Mouse (Mus musculus) liver, embryonic 16.5 days (tissue): Measurements from ENCODE around the gene Cox11. TPM values are rescaled to one million over a fixed set of nuclear protein-coding genes. Genes with fewer than 3 reads are reported as not detected.
A peak's percentile ranks its signal among the peaks of the same experiment; 100 is the strongest.

ENCODE experiments used
- ATAC-seq: fragments of 200-750 bp; cut with Nextera tagmentation; 2 replicates; pipeline ENCODE4 v1.8.0; 2017; ENCODE audit warnings: low read depth, mild to moderate bottlenecking, moderate number of reproducible peaks, moderate library complexity
- H3K27ac ChIP-seq: fragments of 300-500 bp; sonication (generic); 2 replicates; pipeline ENCODE4 v1.5.1; 2014; ENCODE audit warnings: mild to moderate bottlenecking, low read length
- H3K27me3 ChIP-seq: fragments of 300-500 bp; sonication (generic); 2 replicates; pipeline ENCODE4 v1.6.1; 2014; ENCODE audit warnings: low read depth, low read length, mixed read lengths; ENCODE audit not compliant: control insufficient read depth, insufficient read depth
- H3K36me3 ChIP-seq: fragments of 300-500 bp; sonication (generic); 2 replicates; pipeline ENCODE4 v1.6.1; 2014; ENCODE audit warnings: mild to moderate bottlenecking; ENCODE audit not compliant: control insufficient read depth, insufficient read depth
- H3K4me1 ChIP-seq: fragments of 300-500 bp; sonication (generic); 2 replicates; pipeline ENCODE4 v1.6.1; 2014; ENCODE audit warnings: low read depth, low read length, mixed read lengths; ENCODE audit not compliant: control insufficient read depth
- H3K4me2 ChIP-seq: fragments of 300-500 bp; sonication (generic); 2 replicates; pipeline ENCODE4 v1.6.1; 2014; ENCODE audit warnings: low read depth, low read length, mixed read lengths
- H3K4me3 ChIP-seq: fragments of 300-500 bp; sonication (generic); 2 replicates; pipeline ENCODE4 v1.5.1; 2014; ENCODE audit warnings: low read depth, mild to moderate bottlenecking, low read length
- H3K9ac ChIP-seq: fragments of 300-500 bp; sonication (generic); 2 replicates; pipeline ENCODE4 v1.6.1; 2014; ENCODE audit warnings: low read depth, low read length
- H3K9me3 ChIP-seq: fragments of 300-500 bp; sonication (generic); replicated peaks from 2 replicates; pipeline ENCODE4 v1.6.1; 2016; ENCODE audit warnings: low read length; ENCODE audit not compliant: control insufficient read depth
- WGBS: fragments of 180-500 bp; shearing (Covaris S2); extraction: QIAGEN DNeasy Blood & Tissue Kit; methylation state at CpG from one replicate; pipeline ENCODE4 v1.1.7; 2014; ENCODE audit not compliant: insufficient replicate concordance; 5-methylcytosine and 5-hydroxymethylcytosine counted together
- polyA plus RNA-seq: library from polyadenylated mRNA; unstranded; fragments of >200 nt; fragmentation: Nextera tagmentation; extraction: Ambion mirVana; gene quantifications from 2 replicates; pipeline ENCODE4 v1.2.1, GENCODE M21; 2015

The Cox11 gene
- polyA plus RNA-seq, 1 experiment from 2014 or later, result 17.9 TPM

GRCm38 (mm10) chr11:90623477-90623876, 14.5 kb upstream of the Cox11 start:
- no peaks in the 10 kb centered on the region for H3K36me3 ChIP-seq
- H3K4me2 ChIP-seq, result no peak overlapping the region
- WGBS, result 46% methylated on average over 6 of the region's 6 CpGs
- H3K9me3 ChIP-seq, result no peaks in the 10 kb centered on the region
- no peak overlapping the region for H3K27ac ChIP-seq
- no peak for ATAC-seq
- H3K9ac ChIP-seq, result no peak overlapping the region
- no peaks in the 10 kb centered on the region for H3K27me3 ChIP-seq
- H3K4me1 ChIP-seq, result no peaks in the 10 kb centered on the region
- H3K4me3 ChIP-seq, result no peak overlapping the region

- 44% methylated on average over 1 of the region's 1 CpGs for WGBS
- H3K9me3 ChIP-seq, result no peaks in the 10 kb centered on the region
- H3K36me3 ChIP-seq, result no peaks in the 10 kb centered on the region
- no peak overlapping the region for H3K9ac ChIP-seq
- no peaks in the 10 kb centered on the region for H3K4me1 ChIP-seq
- no peak overlapping the region for H3K4me3 ChIP-seq
- no peak overlapping the region for H3K4me2 ChIP-seq
- ATAC-seq, result no peak
- no peak overlapping the region for H3K27ac ChIP-seq
- H3K27me3 ChIP-seq, result no peaks in the 10 kb centered on the region
These were observed 12.8 kb upstream of the Cox11 start for GRCm38 (mm10) chr11:90625174-90625573.

DNA sequence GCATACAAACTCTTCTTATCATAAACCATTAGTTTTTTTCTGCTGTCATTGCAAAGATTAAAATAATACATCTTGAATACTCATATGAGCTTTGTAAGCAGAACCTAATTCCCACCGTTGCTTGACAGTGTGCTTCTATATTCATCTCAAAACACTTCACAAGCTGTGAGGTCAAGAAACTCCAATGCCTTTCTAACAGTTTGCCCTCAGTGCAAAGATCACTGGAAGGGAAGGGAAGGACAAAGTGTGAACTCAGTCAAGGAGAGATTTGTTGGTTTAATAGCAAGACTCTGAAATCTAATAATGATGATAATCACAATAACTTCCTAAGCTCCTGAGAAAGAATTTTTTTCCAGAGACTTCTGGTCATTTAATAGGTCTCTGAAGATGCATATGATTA, 10.2 kb upstream of the Cox11 start:
- H3K27me3 ChIP-seq, result no peaks in the 10 kb centered on the region
- no peak overlapping the region for H3K4me3 ChIP-seq
- 60% methylated on average over 1 of the region's 1 CpGs for WGBS
- H3K4me1 ChIP-seq, result no peaks in the 10 kb centered on the region
- H3K4me2 ChIP-seq, result no peak overlapping the region
- H3K9me3 ChIP-seq, result no peaks in the 10 kb centered on the region
- no peak for ATAC-seq
- no peaks in the 10 kb centered on the region for H3K36me3 ChIP-seq
- H3K9ac ChIP-seq, result no peak overlapping the region
- H3K27ac ChIP-seq, result no peak overlapping the region

DNA sequence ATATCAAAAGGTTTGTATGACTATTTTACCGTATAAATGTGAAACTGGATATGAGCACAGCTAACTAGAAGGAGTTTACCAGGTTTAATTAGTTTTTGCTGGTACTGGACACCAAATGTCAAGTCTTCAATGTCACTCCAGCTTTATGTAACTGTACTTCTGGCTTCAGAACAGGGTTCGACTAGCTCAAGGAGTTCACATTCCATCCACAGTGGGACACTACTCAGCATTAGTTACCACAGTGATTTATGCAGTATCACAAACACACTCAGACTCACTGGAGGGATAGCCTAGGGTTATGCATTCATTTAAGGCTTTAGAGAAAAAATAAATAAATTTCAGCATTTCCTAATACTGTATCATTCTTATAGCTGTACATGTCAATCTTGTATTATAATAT, 5.5 kb upstream of the Cox11 start:
- WGBS, result 80% methylated on average over 2 of the region's 2 CpGs
- ATAC-seq, result no peak
- Histone ChIP-seq H3K9me3 (no peaks in the 10 kb centered on the region), H3K27me3 (no peaks in the 10 kb centered on the region), H3K9ac (no peak overlapping the region), H3K4me3 (no peak overlapping the region), H3K4me2 (no peak overlapping the region), H3K36me3 (no peaks in the 10 kb centered on the region), H3K27ac (no peak overlapping the region), H3K4me1 (peaks cover 8% of the 10 kb centered on the region)

- Histone ChIP-seq H3K9ac (no peak overlapping the region), H3K36me3 (no peaks in the 10 kb centered on the region), H3K4me2 (no peak overlapping the region), H3K9me3 (no peaks in the 10 kb centered on the region), H3K4me1 (peaks cover 10% of the 10 kb centered on the region), H3K27me3 (no peaks in the 10 kb centered on the region), H3K27ac (no peak overlapping the region), H3K4me3 (no peak overlapping the region)
- no peak for ATAC-seq
- 74% methylated on average over 3 of the region's 3 CpGs for WGBS
These were observed 3.3 kb upstream of the Cox11 start for GRCm38 (mm10) chr11:90634661-90635060.

DNA sequence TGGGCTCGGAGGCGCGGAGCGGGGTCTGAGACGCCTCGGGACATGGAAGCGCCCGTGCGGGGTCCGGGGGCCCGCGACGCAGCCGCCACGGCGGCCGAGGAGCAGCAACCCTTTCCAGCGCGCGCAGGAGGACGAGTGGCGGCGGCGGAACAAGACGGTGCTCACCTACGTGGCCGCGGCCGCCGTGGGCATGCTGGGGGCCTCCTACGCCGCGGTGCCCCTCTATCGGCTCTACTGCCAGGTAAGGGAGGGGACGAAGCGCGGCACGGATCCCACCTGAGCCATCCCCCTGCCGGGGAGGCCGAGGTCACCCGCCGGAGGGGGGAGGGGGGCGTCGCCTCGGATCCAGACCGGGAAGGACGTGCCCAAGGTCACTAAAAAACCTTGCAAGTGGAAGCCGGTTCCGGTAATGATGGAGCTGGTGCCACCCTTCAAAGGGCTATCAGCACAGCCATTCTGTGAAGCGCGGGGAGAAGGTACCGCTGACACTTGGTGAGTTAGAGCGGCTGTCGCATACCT, 398 bp downstream of the Cox11 start:
- Histone ChIP-seq H3K9ac (peak overlapping the region; percentile 97), H3K27ac (peak overlapping the region; percentile 88), H3K9me3 (no peaks in the 10 kb centered on the region), H3K36me3 (peaks cover 11% of the 10 kb centered on the region), H3K4me3 (peak overlapping the region; percentile 100), H3K4me2 (peak overlapping the region; percentile 62), H3K27me3 (no peaks in the 10 kb centered on the region), H3K4me1 (peaks cover 21% of the 10 kb centered on the region)
- under 1% methylated on average over 49 of the region's 54 CpGs for WGBS
- ATAC-seq, result peak; percentile 60

DNA sequence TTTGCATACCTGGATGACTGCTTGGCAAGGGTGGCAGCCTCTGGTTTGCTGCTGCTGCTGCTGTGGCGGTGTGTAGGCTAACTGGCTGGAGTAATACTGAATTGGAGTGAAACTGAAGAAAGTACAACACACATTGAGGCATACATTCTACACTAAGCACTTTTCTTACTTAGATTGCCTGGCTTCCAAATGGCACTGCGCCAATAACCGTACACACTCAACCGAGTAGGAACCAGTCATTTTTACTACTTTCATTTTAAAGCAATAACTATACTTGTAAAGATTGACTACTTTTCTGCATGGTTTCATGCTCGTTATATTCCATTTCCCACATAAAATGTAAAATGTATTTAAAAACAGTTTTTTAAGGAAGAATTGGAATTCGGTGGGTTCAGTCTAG, 11.8 kb downstream of the Cox11 start:
- peaks cover 79% of the 10 kb centered on the region for H3K36me3 ChIP-seq
- 84% methylated on average over 6 of the region's 6 CpGs for WGBS
- ATAC-seq, result no peak

DNA sequence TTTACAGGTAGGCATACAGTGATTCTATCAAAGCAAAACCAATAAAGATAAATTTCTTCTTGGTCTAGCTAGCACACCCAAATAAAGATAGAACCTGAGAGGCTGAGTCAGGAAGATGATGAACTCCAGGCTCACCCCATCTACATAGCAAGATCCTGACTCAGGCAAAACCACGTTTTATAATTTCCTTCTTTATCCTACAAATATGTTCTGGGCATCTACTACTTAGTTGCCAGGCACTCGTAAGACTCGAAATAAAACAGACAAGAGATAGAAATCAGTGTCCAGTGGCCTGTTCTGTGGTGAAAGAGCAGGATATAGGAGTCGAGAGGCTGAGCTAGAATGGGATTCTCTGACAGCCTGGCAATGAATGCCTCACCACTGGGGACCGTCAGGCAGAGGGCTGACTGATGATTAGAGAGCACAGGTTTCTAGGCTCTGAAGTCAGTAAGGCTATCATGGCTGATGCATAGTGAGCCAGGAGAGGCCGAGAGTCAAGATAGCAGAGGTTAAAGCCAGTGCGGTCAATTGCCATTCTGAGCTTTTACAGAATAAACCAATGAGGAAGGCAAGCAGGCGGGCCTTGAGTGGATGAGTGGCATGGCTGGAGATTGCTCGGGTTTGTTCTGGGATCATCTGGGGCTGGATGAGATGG, 12.4 kb downstream of the Cox11 start:
- Histone ChIP-seq H3K4me2 (no peak overlapping the region), H3K36me3 (peaks cover 78% of the 10 kb centered on the region), H3K4me1 (no peaks in the 10 kb centered on the region), H3K9me3 (no peaks in the 10 kb centered on the region), H3K9ac (no peak overlapping the region), H3K4me3 (no peak overlapping the region), H3K27me3 (no peaks in the 10 kb centered on the region), H3K27ac (no peak overlapping the region)
- 76% methylated on average over 9 of the region's 9 CpGs for WGBS
- no peak for ATAC-seq

More for the DNA sequence above, 11.8 kb downstream of the Cox11 start:
- no peak overlapping the region for H3K4me2 ChIP-seq
- H3K27me3 ChIP-seq, result no peaks in the 10 kb centered on the region
- H3K9ac ChIP-seq, result no peak overlapping the region
- no peak overlapping the region for H3K4me3 ChIP-seq
- no peaks in the 10 kb centered on the region for H3K9me3 ChIP-seq
- H3K27ac ChIP-seq, result peak overlapping the region; percentile 16; the same call in 1 of the 2 replicates
- H3K4me1 ChIP-seq, result no peaks in the 10 kb centered on the region

DNA sequence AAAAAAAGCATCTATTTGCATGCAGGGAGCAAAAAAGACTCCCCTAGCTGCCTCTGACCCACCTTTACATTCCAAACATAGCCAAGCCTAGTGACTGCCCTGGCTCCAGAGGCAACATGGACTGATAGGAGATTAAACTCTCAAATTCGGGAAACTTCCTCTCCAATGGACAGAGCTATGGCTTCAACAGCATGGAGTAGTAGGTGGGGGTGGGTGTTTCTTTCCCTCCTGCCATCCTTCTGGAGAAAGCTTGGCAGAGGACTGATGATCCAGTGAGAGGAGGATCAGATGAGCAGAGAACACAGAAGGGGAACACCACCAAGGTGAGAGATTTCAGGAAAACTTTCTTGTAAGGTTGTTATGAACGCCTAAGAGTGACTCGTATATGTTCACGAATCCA, 14.6 kb downstream of the Cox11 start:
- Histone ChIP-seq H3K27me3 (no peaks in the 10 kb centered on the region), H3K4me3 (no peak overlapping the region), H3K36me3 (peaks cover 81% of the 10 kb centered on the region), H3K4me2 (no peak overlapping the region), H3K27ac (no peak overlapping the region), H3K4me1 (no peaks in the 10 kb centered on the region), H3K9ac (no peak overlapping the region), H3K9me3 (no peaks in the 10 kb centered on the region)
- ATAC-seq, result no peak
- 77% methylated on average over 4 of the region's 4 CpGs for WGBS
